Mouse (Mus musculus): Measurements from ENCODE around the gene Cpeb3.
A peak's percentile ranks its signal among the peaks of the same experiment; 100 is the strongest.
"Not testable (repeated sequence)": the region's sequence is repeated elsewhere in the genome, so short reads cannot be mapped to it uniquely, and the experiment has no call there.

The Cpeb3 gene

DNA sequence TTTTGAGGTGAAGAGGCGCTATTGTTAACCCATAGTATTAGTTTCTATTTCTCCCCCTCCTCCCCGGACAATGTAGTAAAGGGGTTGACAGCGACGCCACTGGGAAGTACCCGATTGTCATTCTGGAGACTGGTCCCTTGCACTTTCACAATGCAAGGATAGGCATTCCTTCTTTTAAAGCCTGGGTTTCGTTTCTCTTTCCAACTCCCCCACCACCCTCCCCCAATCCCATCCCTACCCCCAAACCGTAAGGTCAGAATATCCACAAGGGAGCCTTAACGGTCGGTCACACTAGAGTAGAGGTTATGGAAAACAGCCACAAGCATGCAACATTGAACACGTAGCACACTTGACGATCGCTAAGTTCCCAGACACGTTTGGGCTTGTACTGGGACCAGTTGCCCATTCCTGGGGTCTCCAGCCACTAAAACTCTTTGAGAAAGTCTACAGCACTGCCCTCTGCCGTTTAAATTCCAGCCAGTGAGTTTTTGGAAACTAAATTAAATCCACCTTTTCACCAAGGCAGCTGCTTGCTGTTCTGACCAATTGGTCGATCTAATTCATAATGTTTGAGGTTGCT, at the start of gene Cpeb3:
Gene Cpeb3 (minus strand): TSS at position 426 of the 580 bp plus-strand sequence.
- DNase-seq (ENCODE audit: low spot score), result no peak

DNA sequence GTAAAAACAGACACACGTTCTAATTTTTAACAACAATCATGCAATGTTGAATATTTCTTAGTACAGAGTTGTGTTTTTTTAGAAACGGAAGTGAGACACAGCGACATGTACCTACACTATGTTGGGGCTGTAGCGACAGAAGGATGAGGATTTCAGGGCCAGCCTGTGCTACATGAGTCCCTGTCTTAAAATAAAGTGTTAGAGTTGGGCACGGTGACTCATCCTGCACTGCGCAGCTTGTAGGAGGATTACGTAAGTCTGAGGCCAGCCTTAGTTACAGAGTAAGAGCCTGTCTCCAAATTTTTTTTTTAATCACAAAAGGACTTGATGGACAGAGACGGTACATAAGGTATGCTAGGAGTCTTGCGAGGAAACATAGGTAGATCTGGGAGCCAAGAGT, 46.9 kb upstream of the Cpeb3 start:
- no peak for DNase-seq (ENCODE audit: low spot score)

DNA sequence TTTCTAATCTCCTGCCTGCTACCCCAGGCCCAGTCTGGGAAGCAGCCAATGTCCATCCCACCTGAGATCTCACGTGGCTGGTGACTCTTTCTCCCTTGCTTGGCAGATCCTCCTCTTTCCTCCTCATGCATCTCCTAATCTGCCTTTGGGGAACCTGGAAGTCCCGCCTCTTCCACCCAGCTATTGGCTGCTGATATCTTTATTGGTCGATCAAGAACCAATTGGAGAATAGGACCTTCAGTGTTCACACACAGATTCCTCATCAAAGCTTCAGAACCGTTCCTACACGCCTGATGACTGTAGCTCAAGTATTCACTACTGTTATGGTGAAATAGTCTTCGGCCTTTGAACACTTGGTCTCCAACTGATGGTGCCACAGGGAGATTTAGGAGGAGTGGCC, 43.7 kb upstream of the Cpeb3 start:
- no peak for DNase-seq (ENCODE audit: low spot score)

GRCm38 (mm10) chr19:37248199-37248598, 39.8 kb upstream of the Cpeb3 start:
- no peak for DNase-seq (ENCODE audit: low spot score)

DNA sequence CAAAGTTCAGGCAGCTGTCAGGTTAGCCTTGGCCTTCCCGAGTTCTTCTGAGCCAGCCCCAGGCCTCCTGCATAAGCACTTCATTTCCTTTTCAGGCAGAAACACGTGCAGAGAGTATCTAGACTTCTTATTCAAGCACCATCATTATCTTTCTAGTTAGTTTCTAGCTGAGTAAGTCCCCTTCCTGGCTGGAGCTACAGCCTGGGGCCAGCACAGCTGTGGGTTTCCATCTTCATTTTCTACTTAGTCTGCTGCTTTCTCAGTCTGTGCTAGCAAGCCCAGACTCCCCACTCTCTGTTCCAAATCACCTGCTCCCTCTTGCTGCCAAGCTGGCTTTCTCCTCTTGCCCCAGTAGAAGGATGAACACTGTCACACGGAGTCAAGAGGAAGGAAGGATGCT, 38.5 kb upstream of the Cpeb3 start:
- DNase-seq (ENCODE audit: low spot score), result no peak

DNA sequence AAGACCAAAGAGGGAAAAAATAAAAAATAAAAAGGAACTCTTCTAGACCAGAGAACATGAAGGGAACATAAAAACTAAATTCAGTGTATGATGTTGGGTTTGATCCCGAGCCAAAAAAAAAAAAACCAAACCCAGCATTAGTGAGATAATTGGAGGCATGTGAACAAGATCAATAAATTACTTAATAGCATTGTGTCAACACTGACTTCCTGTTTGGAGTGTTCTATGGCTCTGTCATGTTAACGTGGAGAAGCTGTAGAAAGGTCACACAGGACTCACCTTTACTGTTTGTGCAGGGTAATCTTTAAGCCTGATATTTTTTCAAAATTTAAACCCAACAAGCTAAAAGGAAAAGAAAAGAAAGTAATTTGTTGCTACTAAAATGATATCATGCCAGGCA, 34.3 kb upstream of the Cpeb3 start:
- DNase-seq (ENCODE audit: low spot score), result no peak

DNA sequence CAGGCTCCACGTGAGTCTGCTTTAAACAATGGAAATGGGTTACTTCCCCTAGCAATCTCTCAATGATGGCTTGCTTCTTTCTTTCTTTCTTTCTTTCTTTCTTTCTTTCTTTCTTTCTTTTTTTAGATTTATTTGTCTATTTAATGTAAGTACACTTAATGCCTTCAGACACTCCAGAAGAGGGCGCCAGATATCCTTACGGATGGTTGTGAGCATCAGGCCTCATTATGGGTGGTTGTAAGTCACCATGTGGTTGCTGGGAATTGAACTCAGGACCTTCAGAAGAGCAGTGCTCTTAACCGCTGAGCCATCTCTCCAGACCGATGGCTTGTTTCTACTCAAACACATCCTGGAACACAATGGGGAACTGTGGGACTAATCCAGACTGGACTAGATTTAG, 32.8 kb upstream of the Cpeb3 start:
- no peak for DNase-seq (ENCODE audit: low spot score)

GRCm38 (mm10) chr19:37239096-37239495, 30.7 kb upstream of the Cpeb3 start:
- no peak for DNase-seq (ENCODE audit: low spot score)

- DNase-seq (ENCODE audit: low spot score), result no peak
Observed at GRCm38 (mm10) chr19:37238651-37239050, 30.2 kb upstream of the Cpeb3 start.

GRCm38 (mm10) chr19:37237712-37238437, 29.5 kb upstream of the Cpeb3 start:
- DNase-seq (ENCODE audit: low spot score), result no peak

DNA sequence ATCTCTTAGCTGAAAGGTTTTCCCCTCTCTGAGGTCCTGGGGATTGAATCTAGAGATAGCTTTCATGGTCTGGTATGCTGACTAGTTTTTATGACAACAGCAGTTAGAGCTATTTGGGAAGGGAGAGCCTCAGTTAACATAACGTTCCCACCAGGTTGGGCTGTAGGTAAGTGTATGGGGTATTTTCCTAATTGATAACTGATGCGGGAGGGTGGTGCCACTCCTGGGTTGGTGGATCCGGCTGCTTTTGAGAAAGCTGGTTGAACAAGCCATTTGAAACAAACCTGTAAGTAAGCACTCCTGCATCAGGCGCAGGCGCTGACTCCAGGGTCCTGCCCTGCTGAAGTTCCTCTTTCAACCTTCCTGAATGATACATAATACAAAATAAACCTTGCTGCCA, 28.9 kb upstream of the Cpeb3 start:
- no peak for DNase-seq (ENCODE audit: low spot score)

- no peak for DNase-seq (ENCODE audit: low spot score)
Observed at GRCm38 (mm10) chr19:37235818-37236217, 27.4 kb upstream of the Cpeb3 start.

DNA sequence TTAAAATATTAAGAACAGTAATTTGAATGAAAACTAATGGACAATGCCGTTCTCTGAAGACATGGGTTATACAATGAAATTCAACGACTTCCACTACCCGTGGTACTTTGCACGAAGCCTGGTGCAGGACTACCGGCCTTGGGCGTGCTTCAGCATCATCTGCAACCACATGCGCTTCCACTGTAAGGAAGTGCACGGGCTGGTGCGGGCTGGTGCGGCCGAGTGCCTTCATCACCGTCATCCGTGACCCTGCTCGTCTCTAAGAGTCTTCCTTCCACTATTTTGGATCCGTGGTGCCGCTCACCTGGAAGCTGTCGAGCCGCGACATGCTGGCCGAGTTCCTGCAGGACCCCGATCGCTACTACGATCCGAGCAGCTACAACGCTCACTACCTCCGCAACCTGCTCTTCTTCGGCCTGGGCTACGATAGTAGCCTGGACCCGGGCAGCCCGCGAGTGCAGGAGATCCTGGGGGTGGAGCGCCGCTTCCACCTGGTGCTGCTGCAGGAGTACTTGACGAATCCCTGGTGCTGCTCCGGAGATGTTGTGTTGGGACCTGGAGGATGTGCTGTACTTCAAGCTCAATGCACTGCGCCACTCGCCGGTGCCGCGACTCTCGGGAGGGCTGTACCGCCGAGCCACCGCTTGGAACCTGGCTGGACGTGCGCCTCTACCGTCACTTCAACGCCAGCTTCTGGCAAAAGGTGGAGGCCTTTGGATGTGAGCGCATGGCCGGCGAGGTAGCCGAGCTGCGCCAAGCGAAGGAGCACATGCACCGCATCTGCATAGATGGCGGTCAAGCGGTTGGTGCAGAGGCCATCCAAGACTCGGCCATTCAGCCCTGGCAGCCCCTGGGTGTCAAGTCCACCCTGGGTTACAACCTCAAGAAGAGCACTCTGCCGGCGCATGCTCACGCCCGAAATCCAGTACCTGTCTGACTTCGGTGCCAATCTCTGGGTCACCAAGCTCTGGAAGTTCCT, 25.4 kb upstream of the Cpeb3 start:
- DNase-seq (ENCODE audit: low spot score), result no peak

GRCm38 (mm10) chr19:37232598-37232997, 24.2 kb upstream of the Cpeb3 start:
- DNase-seq (ENCODE audit: low spot score), result not testable (repeated sequence)

DNA sequence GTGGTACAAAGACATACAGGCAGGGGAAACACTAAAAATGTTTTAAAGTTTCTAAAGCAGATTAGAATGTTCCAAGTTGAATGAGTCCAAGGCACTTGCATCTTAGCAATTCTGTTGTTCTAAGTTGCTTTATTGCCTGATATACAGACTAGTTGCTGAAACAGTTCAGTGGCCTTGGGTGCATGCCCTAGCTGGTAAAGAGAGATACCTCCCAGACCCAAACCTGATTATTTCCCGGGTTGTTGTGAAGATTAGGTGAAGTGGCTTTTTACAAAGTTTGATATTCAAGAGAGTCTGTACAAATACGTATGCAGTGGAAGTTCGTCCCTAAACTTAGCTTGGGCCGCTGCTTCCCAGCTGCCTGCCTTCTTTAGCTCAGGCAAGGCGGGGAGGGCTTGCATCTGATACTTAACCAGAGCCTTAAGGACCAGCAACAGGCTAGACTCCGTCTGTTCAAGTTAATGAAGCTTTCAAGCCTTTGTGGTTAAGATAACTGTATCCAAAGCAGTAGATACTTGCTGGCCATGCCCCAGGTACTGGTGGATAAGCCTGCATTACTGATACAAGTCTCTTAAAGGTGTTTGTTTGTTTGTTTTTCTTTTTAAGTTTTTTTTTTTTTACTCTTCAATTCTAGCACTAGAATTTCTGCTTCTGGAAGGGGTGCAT, 16.9 kb upstream of the Cpeb3 start:
- no peak for DNase-seq (ENCODE audit: low spot score)

DNA sequence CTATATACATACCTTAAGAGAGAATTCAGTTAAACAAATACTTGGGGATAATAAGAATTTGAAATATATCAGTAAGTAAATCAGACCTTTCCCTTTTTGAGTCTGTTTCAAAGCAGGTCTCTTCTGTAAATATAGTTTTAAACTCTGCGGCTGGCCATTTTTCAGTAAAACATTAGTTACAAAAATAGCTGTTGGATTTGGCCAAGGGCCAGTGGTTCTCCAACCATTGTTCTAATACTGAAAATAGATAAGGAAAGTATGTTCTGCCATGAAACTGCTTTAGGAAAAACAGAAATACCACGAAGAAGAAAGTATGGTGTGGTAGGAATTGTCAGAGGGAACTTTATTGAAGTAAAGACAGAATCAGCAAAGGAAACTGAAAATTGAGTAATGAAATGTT, 6.3 kb upstream of the Cpeb3 start:
- no peak for DNase-seq (ENCODE audit: low spot score)

GRCm38 (mm10) chr19:37211416-37211815, 3.0 kb upstream of the Cpeb3 start:
- DNase-seq (ENCODE audit: low spot score), result no peak

GRCm38 (mm10) chr19:37210457-37210856, 2.1 kb upstream of the Cpeb3 start:
- no peak for DNase-seq (ENCODE audit: low spot score)

- DNase-seq (ENCODE audit: low spot score), result no peak
Observed at GRCm38 (mm10) chr19:37209467-37210128, 1.2 kb upstream of the Cpeb3 start.

DNA sequence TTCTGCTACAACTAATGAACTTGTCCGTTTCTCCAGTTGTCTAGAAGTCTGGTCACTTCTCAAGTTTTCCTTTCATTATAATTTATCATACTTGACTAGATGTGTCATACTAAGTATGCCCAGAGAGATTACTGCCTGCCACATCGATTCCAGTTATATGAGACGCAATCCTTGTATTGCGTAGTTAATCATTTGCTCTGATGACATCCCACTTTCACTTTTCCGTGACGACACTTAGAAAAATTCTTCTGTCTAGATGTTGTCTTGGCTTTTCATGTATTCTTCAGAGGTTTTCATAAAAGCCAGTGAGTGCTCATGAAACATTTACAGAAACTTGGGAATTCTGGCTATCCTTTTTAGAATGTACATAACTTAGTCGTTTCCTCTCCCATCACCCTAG, 585 bp upstream of the Cpeb3 start:
- no peak for DNase-seq (ENCODE audit: low spot score)

GRCm38 (mm10) chr19:37207303-37208175, 862 bp downstream of the Cpeb3 start, which contains the start of gene March5:
TSS of gene March5 (plus strand) at chr19:37207543.
- DNase-seq (ENCODE audit: low spot score), result peak; percentile 80
